Mouse (Mus musculus) liver, adult 2 months (tissue): ENCODE results near the gene Pgf.

Source experiments
- CTCF ChIP-seq: fragments of 200-500 bp; IDR thresholded peaks from 2 replicates; pipeline ENCODE4 v1.5.1; 2011; ENCODE audit warnings: low read depth, low read length, control low read depth
- POLR2A ChIP-seq: fragments of 200-500 bp; IDR thresholded peaks from 2 replicates; pipeline ENCODE4 v1.6.1; 2011; ENCODE audit warnings: low read length, control low read depth; ENCODE audit not compliant: insufficient read depth; ENCODE audit errors: extremely low read depth

DNA sequence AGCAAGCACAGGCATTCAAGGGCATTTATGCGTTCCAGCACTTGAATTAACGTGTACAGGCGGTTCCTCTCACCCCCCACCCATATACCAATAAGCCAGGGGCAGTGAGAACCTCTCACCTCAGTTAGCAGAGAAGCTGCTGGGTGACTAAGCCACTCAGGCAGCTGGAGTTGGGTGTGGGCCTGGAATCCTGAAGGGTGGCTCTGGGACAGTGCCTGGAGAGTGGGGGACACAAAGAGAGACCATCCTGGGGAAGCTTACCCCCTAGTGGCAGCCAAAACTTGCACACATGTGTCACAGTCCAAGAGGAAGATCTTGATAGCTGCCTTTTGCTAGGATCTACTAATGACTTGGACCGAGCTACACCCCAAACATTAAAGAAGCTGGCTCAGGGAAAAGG is 41.0 kb downstream of the Pgf start:
- TF ChIP-seq POLR2A (no peak), CTCF (no peak)
